Mouse (Mus musculus) frontal cortex, postnatal 36 days (tissue): ENCODE measurements around the gene Polr2e.

Experiments used
- DNase-seq, 2 experiments: peaks; one replicate each; pipeline ENCODE4 v3.0.0; 2022; ENCODE audit warnings: low spot score in 2 of 2

The Polr2e gene

DNA sequence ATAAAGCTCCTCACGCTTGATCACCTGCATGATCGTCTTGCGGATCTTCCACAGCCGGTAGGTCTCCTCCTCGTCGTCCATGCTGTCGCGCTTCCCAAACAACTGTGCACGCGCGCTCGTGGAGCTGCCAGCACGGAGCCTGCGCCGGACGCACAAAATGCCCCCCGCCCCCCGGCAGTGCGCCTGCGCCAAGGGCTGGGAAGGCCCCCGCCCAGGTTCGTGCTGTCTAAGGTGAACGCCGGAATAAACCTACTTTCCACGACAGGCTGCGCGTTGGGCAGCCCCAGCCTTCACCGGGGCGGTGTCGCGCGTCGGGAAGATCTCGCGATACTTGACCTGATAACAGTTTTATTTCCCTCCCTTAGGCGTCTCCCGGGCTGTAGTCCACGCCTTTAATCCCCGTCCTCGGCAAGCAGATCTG lies at the start of gene Polr2e:
TSS of gene Polr2e (minus strand) at position 237 of the 421 bp plus-strand sequence.
- peak; percentile 97 to 99 for DNase-seq

DNA sequence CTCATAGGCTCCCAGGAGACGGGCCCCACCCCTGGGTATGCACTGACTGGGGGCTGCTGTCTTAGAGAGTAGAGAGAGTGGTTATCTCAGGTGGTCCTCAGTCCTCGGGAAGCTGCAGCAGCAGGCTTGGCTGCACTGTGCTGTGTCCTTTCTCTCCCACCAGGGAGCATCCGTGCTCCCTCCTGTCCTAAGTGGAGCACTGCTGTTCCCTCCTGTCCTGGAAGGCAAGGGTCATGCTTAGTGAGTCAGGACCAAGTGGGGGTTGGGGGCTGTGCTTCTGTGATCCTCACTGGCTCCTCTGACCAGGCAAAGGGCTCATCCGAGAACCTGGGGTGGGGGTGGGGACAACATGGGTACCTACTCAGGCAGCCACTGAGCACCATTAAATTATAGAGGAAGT lies 49.6 kb upstream of the Polr2e start:
- DNase-seq: no peak

DNA sequence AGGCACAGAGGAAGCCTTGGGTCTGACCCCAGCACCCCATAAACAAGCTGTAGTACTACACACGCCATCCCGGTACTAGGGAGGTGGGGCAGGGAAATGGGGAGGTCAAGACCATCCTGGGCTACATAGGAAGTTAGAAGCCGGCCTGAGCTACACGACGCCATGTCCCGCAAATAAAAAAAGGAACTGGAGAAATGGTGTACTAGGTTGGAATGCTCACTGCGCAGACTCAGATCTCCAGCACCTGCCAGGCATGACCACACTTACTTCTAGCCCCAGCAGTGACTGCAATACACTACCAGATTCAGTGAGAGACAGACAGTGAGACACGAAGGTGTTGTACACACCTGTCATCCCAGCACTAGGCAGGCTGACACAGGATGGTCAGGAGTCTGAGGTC lies 47.9 kb upstream of the Polr2e start:
- DNase-seq: no peak

DNA sequence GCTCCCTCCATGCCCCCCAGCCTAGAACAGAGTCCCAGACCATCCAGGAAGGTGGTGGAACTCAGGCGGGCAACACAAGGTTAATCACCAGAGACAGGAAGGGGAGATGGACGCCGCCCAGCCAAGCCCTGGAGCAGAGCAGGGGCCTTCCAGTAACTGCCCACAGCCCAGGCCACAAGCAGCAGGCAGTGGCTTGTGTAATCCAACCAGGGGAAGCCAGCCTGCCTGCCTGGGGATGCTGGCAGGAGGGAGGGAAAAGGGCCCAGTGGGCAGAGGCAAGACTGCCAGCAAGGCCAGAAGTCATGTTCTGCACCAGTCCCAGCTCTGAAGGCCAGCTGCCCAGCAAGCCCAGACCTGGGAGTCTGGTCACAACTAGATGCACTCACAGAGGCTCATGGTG lies 47.3 kb upstream of the Polr2e start:
- no peak for DNase-seq

DNA sequence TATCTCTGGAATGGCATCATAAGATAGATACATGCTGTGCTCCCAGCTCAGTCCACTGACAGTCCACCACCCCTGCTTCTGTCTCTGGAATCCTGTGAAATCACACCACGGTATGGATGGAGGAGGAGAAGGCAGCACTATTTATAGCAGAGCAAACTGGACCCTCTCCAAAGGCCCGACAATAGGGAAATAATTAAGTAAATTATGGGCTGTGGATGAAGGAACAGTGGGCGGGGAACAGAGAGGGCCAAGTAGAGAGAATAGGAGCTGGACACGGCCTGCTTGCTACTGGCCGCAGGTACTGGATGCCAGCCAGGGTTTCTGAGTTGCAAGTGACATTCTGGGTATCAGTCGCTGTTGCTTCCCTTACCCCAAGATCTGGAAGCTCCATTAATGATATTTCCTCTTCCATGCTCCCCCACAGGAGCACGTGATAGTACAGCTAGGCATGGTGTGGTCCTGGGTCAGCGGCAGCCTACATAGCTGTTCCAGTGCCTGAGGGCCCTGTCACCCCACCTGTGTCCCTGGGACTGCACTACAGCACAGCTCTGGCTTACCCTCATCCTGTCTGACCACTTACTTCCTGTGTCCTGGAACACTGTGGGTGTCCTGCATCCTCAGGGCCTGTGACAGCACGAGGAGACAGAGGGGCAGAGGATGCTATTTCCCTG lies 45.4 kb upstream of the Polr2e start:
- peak; percentile 17 to 24 for DNase-seq

DNA sequence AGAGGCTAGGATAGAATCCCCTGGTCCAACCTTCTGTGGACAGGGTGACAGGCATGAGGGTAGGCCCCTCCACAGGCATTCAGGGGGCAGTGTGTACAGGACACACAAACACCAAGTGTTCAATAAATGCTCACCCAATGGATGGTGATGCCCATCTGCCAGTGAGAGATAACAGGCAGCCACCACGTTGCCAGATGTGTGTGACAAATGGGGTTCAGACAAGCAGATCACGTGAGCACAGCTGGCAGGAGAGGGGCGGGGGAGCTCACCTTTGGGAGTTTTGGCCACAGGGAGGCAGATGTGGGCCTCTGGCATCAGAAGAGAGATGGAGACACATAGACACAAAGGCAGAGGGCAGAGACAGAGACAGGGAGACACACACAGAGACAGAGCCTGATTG lies 41.5 kb upstream of the Polr2e start:
- DNase-seq: no peak

DNA sequence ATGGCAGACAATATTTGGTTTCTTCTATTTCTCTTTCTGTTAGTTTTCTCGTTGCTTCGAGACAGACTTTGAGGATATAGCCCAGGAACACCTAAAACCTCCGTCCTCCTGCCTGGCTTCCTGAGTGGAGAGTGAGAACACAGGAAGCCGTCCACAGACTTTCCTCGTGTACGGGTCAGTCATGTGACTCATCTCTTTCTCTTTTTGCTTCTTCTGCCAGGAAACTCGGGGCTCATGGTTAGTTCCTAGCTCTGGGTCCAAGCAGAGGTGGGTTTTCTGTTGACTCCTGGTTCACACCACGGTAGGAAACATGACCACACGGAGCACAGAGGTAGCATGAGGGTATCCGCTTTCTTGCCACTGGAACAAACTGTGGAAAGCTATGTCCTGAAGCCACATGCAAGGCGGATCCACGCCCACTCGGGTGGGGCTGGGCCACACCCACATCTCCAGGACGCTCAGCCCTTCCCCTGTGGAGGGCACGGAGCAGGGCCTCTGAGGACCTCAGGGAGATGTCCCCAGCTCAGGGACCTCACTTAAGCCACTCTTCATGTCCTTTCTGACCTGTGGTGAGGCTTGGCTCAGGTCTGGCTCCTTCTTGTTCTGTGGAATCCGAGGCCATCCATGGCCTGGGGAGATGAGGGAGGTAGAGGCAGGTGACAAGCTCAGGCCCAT lies 40.9 kb upstream of the Polr2e start:
- DNase-seq: no peak

DNA sequence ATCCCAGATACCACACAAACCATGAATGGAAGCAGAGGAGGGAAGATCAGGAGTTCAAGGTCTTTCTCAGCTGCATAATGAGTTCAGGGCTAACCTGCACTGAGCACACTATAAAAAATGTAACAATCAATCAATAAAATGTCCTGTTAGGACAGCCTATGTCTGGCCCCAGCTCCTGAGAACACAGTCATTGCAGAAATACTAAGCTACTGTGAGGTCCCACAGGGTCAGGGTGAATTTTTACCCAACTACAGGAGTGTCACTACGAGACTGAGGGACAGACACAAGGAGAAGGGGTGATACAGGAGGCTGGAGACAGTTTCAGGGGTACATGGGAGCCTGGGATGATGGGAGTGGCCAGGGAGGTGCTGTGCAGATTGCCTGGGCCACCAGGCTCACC lies 38.8 kb upstream of the Polr2e start:
- DNase-seq: no peak

DNA sequence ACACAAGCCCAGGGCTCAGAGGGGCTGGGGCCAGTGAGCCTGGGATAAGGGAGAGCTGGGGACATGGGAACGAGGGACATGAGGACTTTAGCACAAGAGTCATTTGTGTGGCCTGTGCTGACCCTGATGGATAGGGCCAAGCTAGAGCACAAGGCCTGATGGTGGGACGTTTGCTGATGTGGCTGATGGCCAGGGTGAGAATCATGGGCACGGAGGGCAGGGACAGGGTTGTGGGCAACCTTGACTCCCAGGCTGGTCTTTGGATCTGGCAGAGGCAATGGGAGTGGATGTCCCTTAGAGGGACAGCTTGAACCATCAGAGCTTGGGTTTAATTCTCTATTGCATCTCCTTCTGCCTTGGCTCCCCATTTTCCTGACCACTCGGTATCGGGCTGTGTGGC lies 37.7 kb upstream of the Polr2e start:
- DNase-seq: no peak

DNA sequence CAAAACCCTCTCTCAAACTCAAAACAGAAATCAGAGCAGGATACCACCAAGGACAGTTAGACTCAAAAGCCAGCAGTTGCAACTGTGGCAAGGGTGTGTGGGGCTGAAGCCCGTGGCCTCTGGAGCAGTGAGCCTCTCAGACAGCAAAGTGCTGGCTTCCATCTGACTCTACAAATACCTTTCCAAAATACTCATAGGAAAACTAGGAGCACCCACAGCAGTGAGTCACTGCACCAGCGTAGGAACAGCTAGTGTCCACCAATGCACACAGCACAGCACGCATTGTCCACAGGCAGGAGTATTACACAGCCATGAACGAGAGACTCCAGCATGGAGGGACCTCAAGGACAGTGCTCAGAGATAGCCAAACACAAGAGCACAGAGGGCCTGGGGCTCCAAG lies 36.8 kb upstream of the Polr2e start:
- no peak for DNase-seq

DNA sequence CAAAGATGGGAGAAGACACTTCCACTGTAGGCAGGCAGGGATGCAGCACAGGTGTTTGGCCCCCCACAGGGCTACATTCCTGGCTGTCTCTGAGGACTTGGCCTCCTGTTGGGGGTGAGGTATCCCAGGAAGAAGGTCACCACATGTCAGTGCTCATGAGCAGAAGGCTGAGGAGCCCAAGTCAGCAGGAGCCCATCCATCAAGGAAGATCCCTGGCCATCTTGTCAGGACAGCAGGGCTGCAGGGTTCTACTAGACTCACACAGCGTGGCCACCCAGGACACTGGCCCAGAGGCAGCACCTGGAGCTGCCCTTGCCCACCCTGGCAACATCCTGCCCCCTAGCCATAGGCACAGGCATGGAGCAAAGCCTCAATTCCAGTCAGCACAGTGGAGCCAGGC lies 36.3 kb upstream of the Polr2e start:
- DNase-seq: no peak

DNA sequence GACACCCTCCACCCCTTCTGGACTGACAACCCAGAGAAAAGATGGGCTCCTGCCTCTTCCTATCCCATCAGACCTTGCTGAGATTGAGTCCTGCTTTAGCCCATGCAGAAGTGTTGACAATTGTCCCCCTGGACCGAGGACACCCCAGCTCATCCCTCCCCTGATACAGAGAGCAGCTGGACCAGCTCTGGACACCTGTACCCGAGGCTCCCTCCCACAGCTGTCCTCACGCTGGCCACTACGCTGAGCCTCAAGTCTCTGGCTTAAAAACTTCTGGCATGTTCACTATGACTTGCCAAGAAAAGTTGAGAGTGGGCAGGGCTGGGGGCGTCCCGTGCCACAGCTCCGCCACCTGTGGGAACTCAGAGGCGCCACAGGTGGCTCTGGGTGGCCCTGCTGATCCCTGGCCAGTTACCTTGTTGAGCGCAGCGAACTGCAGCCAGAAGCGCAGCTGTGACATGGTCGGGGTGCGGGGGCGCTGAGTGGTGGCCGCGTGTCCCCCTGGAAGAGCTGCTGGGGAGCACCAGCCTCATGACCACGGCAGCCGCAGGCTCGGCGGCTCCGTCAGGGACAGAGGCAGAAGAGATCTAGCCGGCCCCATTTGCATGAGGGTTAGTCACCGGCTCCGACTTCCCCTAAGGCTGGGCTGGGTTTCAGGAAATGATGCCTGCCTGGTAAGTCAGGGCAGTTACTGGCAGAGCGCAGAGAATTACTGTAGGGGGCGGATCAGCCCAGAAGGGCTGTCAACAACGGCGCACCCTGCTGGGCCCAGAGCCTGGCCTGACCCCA lies 35.4 kb upstream of the Polr2e start:
- peak in 1 of 2 experiments; percentile 51 for DNase-seq

DNA sequence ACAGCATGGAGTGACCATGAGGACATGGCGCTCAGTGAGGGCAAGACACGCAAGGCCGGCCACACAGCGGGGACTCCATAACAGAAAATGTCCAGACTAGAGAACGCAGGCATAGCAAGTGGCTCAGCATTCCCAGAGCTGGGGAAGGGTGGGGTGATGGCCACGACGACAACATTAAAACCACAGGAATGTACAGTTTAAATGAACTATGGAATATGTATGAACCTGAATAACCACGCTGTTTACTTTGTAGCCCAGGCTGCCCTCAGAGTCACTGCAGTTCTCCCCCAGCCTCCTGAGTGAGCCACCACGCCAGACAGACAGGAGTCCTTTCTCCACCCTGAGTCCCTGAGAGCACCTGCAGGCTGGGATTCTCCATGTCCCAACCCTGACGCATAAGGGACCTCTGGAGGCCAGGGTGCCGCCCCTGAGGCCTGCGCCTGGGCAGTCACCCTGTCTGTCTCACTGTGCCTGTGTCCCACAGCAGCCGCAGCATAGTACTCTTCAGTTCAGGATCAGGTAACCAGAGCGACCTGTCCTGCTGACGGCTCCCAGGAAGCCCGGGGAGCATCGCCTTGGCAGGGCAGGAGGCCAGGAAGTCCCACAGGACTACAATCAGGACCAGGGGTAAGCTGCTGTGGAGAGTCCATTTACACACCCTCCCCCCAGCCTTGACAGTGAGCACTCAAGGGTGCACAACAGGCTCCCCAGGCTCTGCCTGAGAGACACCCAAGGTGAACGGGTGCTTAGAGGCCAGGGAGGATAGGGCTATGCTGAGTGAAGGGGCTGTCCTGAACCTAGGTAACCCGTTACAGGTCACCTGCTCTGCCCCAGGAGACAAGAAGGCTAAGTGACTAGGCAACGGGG lies 33.3 kb upstream of the Polr2e start:
- no peak for DNase-seq

DNA sequence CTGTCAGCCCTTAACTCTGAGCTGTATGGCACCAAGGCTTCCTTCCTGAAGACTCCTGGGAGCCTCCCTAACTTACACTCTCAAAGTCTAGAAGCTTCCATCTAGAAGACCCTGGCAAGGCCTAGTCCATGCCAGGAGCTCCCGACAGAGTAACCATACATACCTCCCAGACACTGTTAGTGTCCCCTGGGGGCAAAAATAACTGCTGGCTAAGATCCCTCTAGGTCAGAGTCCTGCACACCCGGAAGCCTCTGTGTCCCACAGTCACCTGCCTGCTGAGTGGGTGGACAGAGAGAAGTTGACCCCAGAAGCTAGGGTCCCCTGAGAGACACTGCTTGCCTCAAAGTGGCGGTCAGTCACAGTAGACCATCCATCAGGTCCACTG lies 31.9 kb upstream of the Polr2e start:
- no peak for DNase-seq

DNA sequence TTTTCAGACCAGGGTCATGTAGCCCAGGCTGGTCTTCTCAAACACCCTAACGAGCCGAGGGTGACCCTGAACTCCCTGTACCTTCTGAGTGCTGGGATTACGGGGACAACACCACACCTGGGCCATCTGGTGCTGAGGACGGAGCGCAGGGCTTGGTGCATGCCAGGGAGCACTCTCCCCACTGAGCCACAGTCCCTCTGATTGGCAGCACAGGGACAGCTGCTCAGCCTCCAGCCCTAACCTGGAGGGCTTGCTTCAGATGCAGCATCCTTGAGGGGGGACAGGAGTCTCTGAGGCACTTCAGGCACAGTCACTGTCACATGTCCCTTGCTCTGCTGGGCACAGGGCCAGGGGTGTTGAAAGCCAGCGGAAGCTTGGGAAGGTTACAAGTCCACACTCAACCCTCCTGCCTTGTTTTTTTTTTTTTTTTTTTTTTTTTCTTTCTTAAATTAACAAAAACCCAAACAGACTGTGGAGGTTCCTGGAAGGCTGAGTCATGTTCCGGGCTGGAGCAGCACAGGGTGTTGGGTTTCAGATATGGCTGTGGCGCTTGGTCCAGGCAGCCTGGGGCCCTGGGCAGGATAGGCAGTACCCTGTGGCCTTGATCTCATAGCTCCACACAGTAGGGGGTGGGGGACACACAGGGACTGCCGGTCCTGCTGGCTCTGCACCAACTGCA lies 31.4 kb upstream of the Polr2e start:
- DNase-seq: peak; percentile 71 to 72

DNA sequence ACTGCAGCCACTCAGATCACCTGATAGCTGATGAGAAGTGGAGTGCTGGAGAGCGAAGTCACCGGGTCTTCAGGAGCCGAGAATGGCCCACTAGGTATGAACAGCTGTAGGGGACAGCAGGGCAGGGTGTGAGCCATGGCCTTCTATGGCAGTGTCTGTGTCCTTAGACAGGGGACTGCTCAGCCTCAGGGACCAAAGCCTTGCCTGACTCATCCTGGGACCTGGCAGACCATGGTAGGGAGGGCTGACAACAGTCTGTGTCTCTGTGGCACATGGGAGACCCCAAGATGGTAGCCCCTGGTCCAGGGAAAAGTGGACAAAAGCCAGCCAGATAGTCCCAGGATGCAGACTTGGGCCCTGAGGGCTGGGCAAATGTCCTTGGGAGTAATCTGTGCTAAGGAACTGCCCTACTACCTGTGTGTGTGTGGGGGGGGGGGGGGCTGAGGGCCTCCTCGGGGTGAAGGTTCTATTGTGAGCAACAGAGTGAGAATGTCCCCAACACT lies 30.4 kb upstream of the Polr2e start:
- no peak for DNase-seq

DNA sequence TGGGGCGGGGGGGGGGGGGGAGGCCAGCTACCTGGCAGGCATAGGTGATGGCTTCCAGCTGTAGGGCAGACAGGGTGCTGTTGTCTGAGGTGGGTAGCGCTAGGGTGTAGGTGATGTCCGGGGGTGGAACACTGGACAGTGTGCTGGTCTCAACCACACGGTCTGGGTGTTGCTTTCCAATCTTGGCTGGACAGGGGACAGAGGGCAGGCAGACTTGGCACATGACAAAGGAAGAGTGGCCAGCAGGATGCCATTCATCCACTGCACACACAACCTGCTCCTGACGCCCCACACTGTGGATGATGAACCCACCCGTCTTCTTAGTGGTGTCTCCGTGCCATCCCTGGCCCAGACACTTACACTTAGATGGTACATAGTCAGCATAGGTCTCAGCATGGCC lies 29.7 kb upstream of the Polr2e start:
- no peak for DNase-seq

DNA sequence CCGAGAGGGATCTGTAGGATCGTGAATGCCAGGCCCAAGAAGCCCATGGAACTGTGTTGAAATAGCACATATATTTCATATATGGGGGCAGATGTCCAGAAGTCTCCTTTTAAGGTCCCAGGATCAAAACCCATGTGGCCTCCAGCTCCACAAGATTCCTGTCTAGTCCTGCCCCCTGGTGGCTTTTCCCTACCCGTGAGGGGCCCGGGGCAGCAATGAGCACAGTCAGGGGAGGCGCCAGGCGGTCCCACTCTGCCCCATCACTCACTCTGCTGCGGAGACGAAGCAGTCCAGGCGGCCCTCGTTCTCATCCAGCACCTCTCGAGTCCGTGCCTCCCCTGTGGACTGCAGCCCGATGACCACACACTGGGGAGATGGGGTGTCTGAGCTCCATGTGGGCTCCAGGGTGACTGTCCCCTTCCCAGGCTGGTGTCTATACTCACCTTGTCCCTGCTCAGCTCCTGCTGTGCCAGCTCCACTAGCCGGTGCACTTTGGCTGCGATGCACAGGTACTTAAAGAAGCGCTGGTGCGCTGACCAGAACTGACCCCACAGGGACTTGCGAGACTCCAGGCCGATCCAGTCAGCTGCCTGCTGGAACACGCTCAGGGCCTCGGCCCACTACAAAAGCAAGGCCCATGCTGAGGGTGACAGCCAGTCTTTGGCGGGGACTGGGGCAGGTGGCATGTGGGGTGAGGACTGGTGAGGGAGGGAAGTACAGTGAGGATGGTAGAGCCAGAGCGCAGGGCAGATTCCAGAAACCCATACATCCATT lies 24.5 kb upstream of the Polr2e start:
- no peak for DNase-seq

DNA sequence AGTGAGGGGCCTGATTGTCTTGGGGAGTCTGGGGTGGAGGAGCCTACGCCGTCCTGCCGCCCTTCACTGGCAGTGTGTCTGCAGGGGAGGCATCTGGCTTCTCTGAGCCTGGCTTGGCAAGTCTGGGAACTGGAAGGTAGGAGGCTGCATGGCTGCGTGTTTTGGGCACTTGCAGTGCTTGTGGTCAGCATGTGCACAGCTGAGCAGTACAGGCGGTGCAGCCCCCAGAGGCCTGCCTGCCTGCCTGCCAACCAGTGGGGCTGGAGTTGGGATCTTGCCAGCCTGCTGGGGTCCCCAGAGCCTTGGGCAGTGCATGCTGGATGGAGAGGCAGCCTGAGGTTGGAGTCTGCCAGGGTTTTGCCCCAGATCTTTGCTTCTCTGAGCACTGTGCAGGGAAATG lies 23.5 kb upstream of the Polr2e start:
- no peak for DNase-seq

DNA sequence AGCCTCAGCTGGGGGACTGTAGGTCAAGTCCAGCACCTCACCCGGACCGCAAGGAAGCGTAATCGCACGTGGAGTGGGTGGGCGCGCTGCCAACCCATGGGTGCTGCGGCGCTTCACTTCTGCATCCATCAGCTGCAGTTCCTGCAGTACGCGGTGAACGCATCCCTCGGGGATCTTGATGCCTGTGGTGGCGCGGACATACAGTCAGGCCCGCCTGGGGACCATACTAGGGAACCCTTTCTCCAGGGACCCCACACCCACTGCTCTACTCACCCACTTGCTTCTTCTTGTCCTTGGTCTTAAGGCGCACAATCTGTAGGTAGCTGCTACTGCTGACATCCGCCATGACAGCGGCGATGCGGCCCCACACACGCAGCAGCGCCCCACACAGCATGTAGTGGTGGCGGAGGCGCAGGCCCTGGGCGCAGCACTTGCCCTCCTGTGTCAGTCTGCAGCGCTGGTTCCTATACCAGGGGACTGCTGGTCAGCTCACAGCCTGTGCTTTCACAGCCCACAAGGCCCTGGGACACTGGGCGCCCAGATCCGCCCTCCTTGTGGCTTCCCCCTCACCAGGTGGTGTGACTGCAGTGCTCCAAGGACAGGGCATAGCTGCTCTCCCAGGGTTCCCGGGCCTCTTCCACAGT lies 18.2 kb upstream of the Polr2e start:
- DNase-seq: no peak
